Mouse (Mus musculus): ENCODE results near the gene Arvcf. TPM values are rescaled to one million over a fixed set of nuclear protein-coding genes. Genes with fewer than 3 reads are reported as not detected.
A peak's percentile ranks its signal among the peaks of the same experiment; 100 is the strongest.

Arvcf gene
- total RNA-seq, 1 experiment from 2014 or later: 4.7 TPM

DNA sequence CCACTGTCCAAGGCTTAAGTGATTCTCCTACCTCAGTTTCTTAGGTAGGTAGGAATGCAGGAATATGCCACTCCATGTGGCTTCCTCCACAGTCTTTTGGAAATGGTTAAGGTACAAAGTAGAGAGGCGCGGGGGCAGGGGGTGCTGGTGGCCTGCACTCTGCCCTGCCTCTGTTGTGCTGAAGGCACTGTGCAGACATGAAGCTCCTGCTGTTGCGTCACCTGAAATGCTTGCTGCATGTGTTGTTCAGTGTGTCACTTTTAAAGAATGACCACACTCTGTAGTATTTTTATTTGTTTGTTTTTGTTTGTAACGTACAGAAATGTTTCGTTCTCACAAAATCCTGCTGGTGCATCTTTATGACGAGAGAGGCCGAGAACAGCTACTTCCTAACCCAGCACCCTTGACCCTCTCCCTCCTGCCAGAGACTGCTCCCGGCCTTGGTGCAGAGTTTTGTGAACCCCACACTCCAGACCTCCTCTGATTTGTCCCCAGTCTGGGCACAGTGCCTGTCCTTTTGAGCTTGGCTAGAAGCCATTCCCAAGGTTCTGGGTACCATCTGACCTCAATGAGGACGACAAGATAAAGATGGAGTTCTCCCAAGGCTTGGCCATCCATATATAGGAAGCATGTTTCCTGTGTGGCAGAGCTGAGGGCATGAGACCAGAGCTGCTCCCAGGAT is 35.2 kb downstream of the Arvcf start:
- no peak for ATAC-seq (replicated peaks in 1 of 2; ENCODE audit: insufficient read depth in 1 of 2, low FRiP score in 2 of 2, low TSS enrichment in 1 of 2, low read depth in 1 of 2, poor library complexity in 2 of 2, severe bottlenecking in 2 of 2)

- no peak for ATAC-seq (replicated peaks in 1 of 2; ENCODE audit: insufficient read depth in 1 of 2, low FRiP score in 2 of 2, low TSS enrichment in 1 of 2, low read depth in 1 of 2, poor library complexity in 2 of 2, severe bottlenecking in 2 of 2)
Observed at GRCm38 (mm10) chr16:18383756-18384155, 35.8 kb downstream of the Arvcf start.

- no peak for ATAC-seq (replicated peaks in 1 of 2; ENCODE audit: insufficient read depth in 1 of 2, low FRiP score in 2 of 2, low TSS enrichment in 1 of 2, low read depth in 1 of 2, poor library complexity in 2 of 2, severe bottlenecking in 2 of 2)
Observed at GRCm38 (mm10) chr16:18384211-18384610, 36.2 kb downstream of the Arvcf start.

GRCm38 (mm10) chr16:18384659-18385058 is 36.7 kb downstream of the Arvcf start:
- ATAC-seq (replicated peaks in 1 of 2; ENCODE audit: insufficient read depth in 1 of 2, low FRiP score in 2 of 2, low TSS enrichment in 1 of 2, low read depth in 1 of 2, poor library complexity in 2 of 2, severe bottlenecking in 2 of 2): no peak

- ATAC-seq (replicated peaks in 1 of 2; ENCODE audit: insufficient read depth in 1 of 2, low FRiP score in 2 of 2, low TSS enrichment in 1 of 2, low read depth in 1 of 2, poor library complexity in 2 of 2, severe bottlenecking in 2 of 2): no peak
Observed at GRCm38 (mm10) chr16:18385411-18385810, 37.4 kb downstream of the Arvcf start.

DNA sequence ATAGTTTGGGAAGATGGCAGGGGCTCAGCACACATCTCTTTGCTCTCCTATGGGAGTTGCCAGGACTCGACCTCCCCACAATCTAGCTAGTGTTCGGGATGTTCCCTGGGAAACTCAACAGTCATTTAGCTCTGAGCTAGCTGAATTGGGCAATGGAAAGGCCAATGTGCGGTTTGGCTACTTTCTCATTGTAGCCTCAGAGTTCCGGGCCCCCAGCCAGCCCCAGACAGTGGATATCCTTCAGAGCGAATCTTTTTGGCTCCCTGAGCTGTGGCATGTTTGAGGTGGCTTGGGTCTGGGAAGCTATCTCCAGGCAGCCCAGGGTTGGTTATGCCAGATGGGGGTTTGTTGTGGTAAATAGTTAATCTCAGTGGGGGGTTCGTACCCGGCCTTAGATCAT is 38.5 kb downstream of the Arvcf start:
- no peak for ATAC-seq (replicated peaks in 1 of 2; ENCODE audit: insufficient read depth in 1 of 2, low FRiP score in 2 of 2, low TSS enrichment in 1 of 2, low read depth in 1 of 2, poor library complexity in 2 of 2, severe bottlenecking in 2 of 2)

GRCm38 (mm10) chr16:18386972-18387371 is 39.0 kb downstream of the Arvcf start:
- ATAC-seq (replicated peaks in 1 of 2; ENCODE audit: insufficient read depth in 1 of 2, low FRiP score in 2 of 2, low TSS enrichment in 1 of 2, low read depth in 1 of 2, poor library complexity in 2 of 2, severe bottlenecking in 2 of 2): no peak

DNA sequence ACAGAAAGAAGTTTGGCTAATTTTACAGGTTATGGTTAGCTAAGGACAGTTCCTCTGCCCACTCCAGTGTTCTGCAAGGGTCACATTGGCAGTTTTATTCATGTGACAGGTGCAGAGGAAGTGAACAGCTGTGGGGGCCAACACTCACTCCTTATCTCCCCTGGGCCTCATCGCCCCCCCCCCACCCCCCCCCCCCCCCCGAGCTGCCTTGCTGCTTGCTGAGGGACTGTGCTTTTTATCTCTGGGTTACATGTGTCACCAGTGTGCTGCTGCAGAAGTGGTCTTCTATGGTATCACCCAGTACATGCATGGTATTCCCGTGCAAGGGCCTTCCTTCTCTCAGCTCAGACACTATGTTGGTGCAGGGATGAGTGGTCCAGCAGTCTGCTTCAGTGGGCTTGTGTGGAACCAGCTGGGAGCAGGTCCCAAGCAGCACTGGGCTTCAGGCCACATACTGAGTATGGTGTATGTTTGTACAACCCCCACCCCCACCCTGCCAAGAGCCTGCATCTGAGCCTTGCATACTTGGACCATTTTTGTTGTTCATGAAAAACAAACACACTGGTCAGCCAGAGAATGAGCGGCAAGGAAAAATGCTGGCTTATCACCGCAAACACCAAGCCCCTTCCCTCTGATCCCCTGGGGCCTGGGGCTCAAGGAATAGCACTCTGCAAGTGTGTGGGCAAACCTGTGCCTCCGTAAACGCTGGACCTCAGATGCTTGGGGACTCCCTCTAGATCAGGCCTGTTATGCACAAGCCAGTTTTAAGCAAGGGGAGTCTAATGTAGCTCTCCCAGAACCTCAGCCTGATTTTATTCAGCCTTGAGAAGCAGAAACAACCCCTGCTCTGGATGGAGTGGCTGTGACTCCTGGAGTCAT is 40.0 kb downstream of the Arvcf start:
- peak in 1 of 2 experiments; percentile 6; a peak in 1 of 4 replicates for ATAC-seq (replicated peaks in 1 of 2; ENCODE audit: insufficient read depth in 1 of 2, low FRiP score in 2 of 2, low TSS enrichment in 1 of 2, low read depth in 1 of 2, poor library complexity in 2 of 2, severe bottlenecking in 2 of 2)

- no peak for ATAC-seq (replicated peaks in 1 of 2; ENCODE audit: insufficient read depth in 1 of 2, low FRiP score in 2 of 2, low TSS enrichment in 1 of 2, low read depth in 1 of 2, poor library complexity in 2 of 2, severe bottlenecking in 2 of 2)
Observed at GRCm38 (mm10) chr16:18388583-18389435, 40.8 kb downstream of the Arvcf start.

GRCm38 (mm10) chr16:18390399-18390798 is 42.4 kb downstream of the Arvcf start:
- ATAC-seq (replicated peaks in 1 of 2; ENCODE audit: insufficient read depth in 1 of 2, low FRiP score in 2 of 2, low TSS enrichment in 1 of 2, low read depth in 1 of 2, poor library complexity in 2 of 2, severe bottlenecking in 2 of 2): no peak

DNA sequence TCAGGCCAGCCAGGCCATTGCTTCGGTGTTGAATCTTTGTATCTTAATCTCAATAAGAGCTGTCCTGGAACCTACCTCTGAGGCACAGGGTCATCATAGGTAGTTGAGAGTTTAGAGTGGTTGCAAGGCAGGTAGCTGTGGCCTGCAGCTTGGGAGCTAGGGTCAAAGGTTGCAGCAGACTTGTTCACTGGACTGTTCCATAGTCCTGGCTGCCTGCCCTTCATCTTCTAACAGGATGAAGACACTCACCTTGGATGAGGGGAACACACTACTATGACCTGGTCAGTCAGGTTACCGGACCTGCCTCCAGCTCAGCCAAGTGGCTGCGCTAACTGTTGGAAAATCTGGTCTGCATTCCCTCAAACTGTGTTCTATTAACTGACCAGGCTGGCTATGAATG is 43.1 kb downstream of the Arvcf start:
- no peak for ATAC-seq (replicated peaks in 1 of 2; ENCODE audit: insufficient read depth in 1 of 2, low FRiP score in 2 of 2, low TSS enrichment in 1 of 2, low read depth in 1 of 2, poor library complexity in 2 of 2, severe bottlenecking in 2 of 2)

- ATAC-seq (replicated peaks in 1 of 2; ENCODE audit: insufficient read depth in 1 of 2, low FRiP score in 2 of 2, low TSS enrichment in 1 of 2, low read depth in 1 of 2, poor library complexity in 2 of 2, severe bottlenecking in 2 of 2): no peak
Observed at GRCm38 (mm10) chr16:18391728-18392127, 43.7 kb downstream of the Arvcf start.

- peak; percentile 76 to 84 for ATAC-seq (replicated peaks in 1 of 2; ENCODE audit: insufficient read depth in 1 of 2, low FRiP score in 2 of 2, low TSS enrichment in 1 of 2, low read depth in 1 of 2, poor library complexity in 2 of 2, severe bottlenecking in 2 of 2)
Observed at GRCm38 (mm10) chr16:18392469-18393426, 44.8 kb downstream of the Arvcf start.

DNA sequence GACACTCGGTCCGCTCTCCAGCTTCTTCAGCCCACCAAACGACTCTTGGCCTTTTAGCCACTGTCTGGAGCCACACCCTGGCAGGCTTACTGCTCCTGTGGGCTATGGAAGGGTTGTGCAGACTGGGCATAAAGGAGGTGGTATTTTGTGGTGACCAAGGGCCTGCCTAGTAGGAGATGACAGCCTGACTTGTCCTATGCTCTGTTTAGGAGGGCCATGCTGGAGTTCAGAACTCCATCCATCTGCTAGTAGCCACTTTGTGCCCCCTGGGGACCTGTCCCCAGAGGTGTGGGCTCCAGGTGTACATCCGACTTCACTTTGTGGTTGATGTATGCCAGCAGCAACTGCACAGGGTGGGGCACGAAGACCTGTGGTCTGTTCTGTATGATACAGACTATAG is 45.6 kb downstream of the Arvcf start:
- ATAC-seq (replicated peaks in 1 of 2; ENCODE audit: insufficient read depth in 1 of 2, low FRiP score in 2 of 2, low TSS enrichment in 1 of 2, low read depth in 1 of 2, poor library complexity in 2 of 2, severe bottlenecking in 2 of 2): no peak

DNA sequence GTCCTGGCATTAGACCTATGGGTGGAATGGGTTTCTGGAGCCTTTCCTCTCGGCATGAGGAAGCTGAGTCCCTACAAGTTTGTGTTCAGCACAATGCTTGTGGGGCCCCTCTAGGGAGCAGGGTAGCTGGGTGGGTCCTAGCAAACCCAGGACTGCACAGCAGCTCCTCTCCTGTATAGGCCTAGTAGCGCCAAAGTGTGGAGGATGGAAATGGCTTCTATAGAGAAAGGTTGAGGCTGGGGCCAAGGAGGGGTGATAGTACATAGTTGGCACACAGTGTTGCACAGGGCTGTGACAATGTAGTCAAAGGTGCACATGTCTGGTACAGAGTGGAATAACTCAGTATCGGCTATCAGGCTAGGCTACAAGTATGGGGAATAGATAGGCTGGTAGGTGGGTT is 46.1 kb downstream of the Arvcf start:
- no peak for ATAC-seq (replicated peaks in 1 of 2; ENCODE audit: insufficient read depth in 1 of 2, low FRiP score in 2 of 2, low TSS enrichment in 1 of 2, low read depth in 1 of 2, poor library complexity in 2 of 2, severe bottlenecking in 2 of 2)

DNA sequence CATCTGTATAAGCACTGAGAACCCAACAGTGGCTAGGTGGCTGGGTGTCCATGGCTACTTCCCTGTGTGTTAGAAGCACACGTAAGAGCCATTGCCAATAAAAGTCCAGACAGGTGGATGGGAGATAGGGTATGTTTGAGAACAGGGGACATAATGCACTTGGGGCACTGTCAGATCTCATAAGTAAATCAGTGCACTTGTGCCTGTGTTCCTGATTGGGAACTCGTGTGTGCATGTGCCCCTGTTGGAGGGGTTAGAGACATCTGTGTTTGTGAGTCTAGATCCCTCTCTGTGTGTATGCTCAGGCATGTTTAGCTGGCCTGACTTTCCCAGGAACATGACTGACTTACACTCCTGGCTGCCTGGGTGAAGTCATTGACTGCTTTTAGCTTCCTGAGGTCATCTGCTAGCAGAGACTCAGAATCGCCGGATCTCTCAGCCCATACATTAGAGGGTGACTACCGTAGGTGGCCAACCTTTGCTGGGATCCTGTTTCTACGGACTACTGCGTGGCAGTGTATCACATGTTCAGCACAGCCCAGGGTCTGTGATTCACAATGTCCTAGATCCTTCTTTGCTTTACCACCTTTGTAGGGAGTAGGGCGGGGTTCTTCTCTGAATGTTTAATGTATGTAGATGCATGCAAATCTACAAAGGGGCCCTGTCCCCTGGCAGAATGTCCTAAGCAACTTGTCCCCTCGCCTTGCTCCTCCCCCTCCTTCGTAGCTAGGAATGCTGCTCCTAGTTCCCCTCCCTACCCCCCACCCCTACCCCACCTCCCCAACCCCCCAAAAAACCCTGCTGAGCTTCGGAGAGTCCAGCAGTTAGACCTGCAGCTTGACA is 47.0 kb downstream of the Arvcf start:
- no peak for ATAC-seq (replicated peaks in 1 of 2; ENCODE audit: insufficient read depth in 1 of 2, low FRiP score in 2 of 2, low TSS enrichment in 1 of 2, low read depth in 1 of 2, poor library complexity in 2 of 2, severe bottlenecking in 2 of 2)
